Mouse (Mus musculus): ENCODE measurements at regions not wholly inside any gene's neighbourhood (a gene's known extent, or its start where the extent isn't known, plus 50 kb on each side); places are given as distances from the start of the nearest gene placed in this dataset.

DNA sequence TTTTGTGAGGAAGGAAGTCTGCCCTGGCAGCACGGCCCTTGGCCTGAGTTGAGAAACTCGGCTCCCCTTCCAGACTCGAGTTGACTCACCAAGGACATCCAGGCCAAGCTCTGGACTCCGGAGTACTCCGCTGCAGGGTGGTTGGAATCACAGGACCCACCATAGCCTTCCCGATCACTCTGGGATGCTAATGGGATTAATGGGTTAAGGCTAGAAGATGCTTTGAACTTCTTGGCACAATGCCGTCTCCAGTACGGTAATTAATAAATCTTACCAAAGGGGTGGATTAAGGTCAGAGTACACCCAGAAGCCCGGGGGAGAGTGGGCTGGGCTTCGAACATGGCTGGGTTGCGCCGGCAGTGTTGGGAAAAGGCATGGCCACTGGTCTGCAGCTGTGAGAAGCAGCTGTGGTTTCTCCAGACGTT is 200.8 kb upstream of the Dio3 start:
- TF ChIP-seq CTCF (conservative IDR thresholded peaks at IDR 0.05 in 1 of 2, IDR thresholded peaks at IDR 0.05 in 1 of 2; ENCODE audit: low read depth in 2 of 2, low read length in 2 of 2): no peak
- no peak for TF ChIP-seq ZC3H11A (IDR thresholded peaks at IDR 0.05; ENCODE audit: low read depth, low read length)
- no peak for TF ChIP-seq SMC3 (IDR thresholded peaks at IDR 0.05; ENCODE audit: low read depth, low read length)
- TF ChIP-seq CHD2 (IDR thresholded peaks at IDR 0.05; ENCODE audit: low read length): no peak
- TF ChIP-seq POLR2A (IDR thresholded peaks at IDR 0.05; ENCODE audit: low read depth, low read length): no peak
- no peak for TF ChIP-seq ZMIZ1 (IDR thresholded peaks at IDR 0.05; ENCODE audit: low read depth, low read length)

All from CH12.LX (cell line).